In the genomic region with DNA sequence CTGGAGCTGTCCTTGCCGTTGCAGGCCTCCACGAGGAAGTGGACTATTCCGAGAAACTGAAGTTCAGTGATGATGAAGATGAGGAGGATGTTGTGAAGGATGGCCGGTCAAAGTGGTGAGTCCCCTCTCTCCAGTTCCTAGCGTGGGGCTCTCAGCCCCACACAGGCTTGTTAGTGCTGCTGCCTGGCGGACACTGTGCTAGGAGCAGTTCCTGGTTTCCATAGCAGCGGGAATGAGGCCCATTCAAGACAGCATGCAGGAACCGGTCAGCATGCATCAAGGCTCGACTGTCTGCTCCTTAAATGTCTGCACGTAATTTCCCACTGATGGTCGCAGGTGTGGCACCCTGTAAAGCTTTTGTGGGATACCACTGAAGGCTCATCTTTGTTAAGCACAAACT, we compare ENCODE assay signal across 24 mouse cellular contexts.
"Had no signal": no experiment of that assay in that cellular context is flagged by ENCODE, and none has a peak within 500 bp of the region (broad histone marks: within the 10 kb centered on the region; RNA-seq: fewer than 3 reads in every experiment).

No protein-coding gene starts in this region.

- ATAC-seq: intestine, embryonic 16.5 days; liver, embryonic 12.5 days; midbrain, embryonic 15.5 days had no signal

- H3K9me3 ChIP-seq: limb, embryonic 10.5 days; limb, embryonic 13.5 days; liver, embryonic 12.5 days; liver, embryonic 15.5 days; lung, embryonic 15.5 days; midbrain, embryonic 12.5 days; midbrain, embryonic 15.5 days; neural tube, embryonic 13.5 days had no signal

- H3K9ac ChIP-seq: limb, embryonic 13.5 days; liver, embryonic 12.5 days; liver, embryonic 15.5 days; lung, embryonic 15.5 days; midbrain, embryonic 12.5 days; midbrain, embryonic 15.5 days; neural tube, embryonic 13.5 days had no signal

- H3K27ac ChIP-seq: limb, embryonic 10.5 days; limb, embryonic 13.5 days; liver, embryonic 12.5 days; liver, embryonic 15.5 days; lung, embryonic 15.5 days; midbrain, embryonic 12.5 days; midbrain, embryonic 15.5 days; neural tube, embryonic 13.5 days had no signal

- H3K27me3 ChIP-seq: limb, embryonic 13.5 days; liver, embryonic 12.5 days; liver, embryonic 15.5 days; lung, embryonic 15.5 days; midbrain, embryonic 12.5 days; midbrain, embryonic 15.5 days; neural tube, embryonic 13.5 days had no signal

- H3K4me2 ChIP-seq: limb, embryonic 13.5 days; liver, embryonic 12.5 days; liver, embryonic 15.5 days; lung, embryonic 15.5 days; midbrain, embryonic 12.5 days; midbrain, embryonic 15.5 days; neural tube, embryonic 13.5 days had no signal

- H3K4me3 ChIP-seq: limb, embryonic 10.5 days; limb, embryonic 13.5 days; liver, embryonic 12.5 days; liver, embryonic 15.5 days; lung, embryonic 15.5 days; midbrain, embryonic 12.5 days; midbrain, embryonic 15.5 days; myocyte; neural tube, embryonic 13.5 days had no signal

- DNase-seq: kidney, adult 18-20 months; kidney, adult 9 months; kidney, postnatal 14 days; kidney, postnatal 4 days; layer of hippocampus, adult 9-11 months; layer of hippocampus, postnatal 36 days; liver; lung, adult 18-20 months; lung, postnatal 10 days; lung, postnatal 36 days; right cerebral cortex, adult 18-20 months; right cerebral cortex, postnatal 14 days; right cerebral cortex, postnatal 4 days; thymus, postnatal 25 days had no signal

- H3K4me1 ChIP-seq: limb, embryonic 10.5 days; limb, embryonic 13.5 days; liver, embryonic 12.5 days; liver, embryonic 15.5 days; lung, embryonic 15.5 days; midbrain, embryonic 12.5 days; midbrain, embryonic 15.5 days had no signal
